Mouse (Mus musculus): ENCODE measurements around the gene Cdnf.

DNA sequence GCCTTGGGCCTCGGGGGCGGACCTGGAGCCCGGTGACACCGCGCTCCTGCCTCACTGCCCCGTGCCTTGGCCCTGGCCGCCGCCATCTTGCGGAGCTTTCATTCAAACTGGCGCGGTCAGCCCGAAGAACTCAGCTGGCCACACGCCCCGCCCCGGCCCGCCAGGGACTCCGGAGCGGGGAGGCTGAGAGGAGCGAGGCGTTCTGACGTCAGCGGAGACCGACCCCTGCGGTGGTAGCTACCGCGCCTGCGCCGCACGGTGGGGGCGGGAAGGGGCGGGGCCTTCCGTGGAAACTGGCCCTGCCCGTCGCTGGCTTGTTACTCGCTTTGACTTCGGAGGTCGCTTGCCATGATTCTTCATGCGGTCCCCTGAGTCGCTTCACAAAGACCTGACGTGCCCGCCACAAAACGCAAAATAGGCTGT lies 38.0 kb upstream of the Cdnf start, which contains the start of gene Suv39h2:
- TF ChIP-seq CTCF (IDR thresholded peaks at IDR 0.05; ENCODE audit: low read depth) (no peak), EP300 (optimal IDR thresholded peaks at IDR 0.05) (no peak)

All from stomach, postnatal 0 days (tissue).